Mouse (Mus musculus) C2C12 (cell line): Measurements from ENCODE around the gene Vangl2. TPM values are rescaled to one million over a fixed set of nuclear protein-coding genes. Genes with fewer than 3 reads are reported as not detected.

Source experiments
- H3K27me3 ChIP-seq: one replicate; pipeline ENCODE4 v1.6.1; 2011; ENCODE audit not compliant: control insufficient read depth, insufficient read depth, insufficient read length
- H3K36me3 ChIP-seq: one replicate; pipeline ENCODE4 v1.6.1; 2011; ENCODE audit not compliant: control insufficient read depth, insufficient read depth
- H3K4me3 ChIP-seq: one replicate; pipeline ENCODE4 v1.5.1; 2011; ENCODE audit warnings: mild to moderate bottlenecking, control low read depth; ENCODE audit not compliant: poor library complexity, insufficient read depth, severe bottlenecking
- H3K79me2 ChIP-seq: one replicate; pipeline ENCODE4 v1.6.1; 2011; ENCODE audit not compliant: control insufficient read depth, insufficient read depth
- H3K79me3 ChIP-seq: one replicate; pipeline ENCODE4 v1.6.1; 2011; ENCODE audit warnings: low read depth, control low read depth
- H3ac ChIP-seq: one replicate; pipeline ENCODE3; 2011; ENCODE audit warnings: low read depth; ENCODE audit not compliant: control insufficient read depth, insufficient read length
- CEBPB ChIP-seq: IDR thresholded peaks from one replicate; pipeline ENCODE4 v1.6.1; 2011; ENCODE audit warnings: low read depth, mild to moderate bottlenecking, control low read depth, moderate library complexity
- CTCF ChIP-seq: IDR thresholded peaks from one replicate; pipeline ENCODE4 v1.5.1; 2011; ENCODE audit not compliant: control insufficient read depth, insufficient read depth, insufficient read length
- FOSL1 ChIP-seq: IDR thresholded peaks from one replicate; pipeline ENCODE4 v1.8.0; 2011; ENCODE audit warnings: mild to moderate bottlenecking, low read length; ENCODE audit not compliant: poor library complexity, insufficient read depth, severe bottlenecking
- MAX ChIP-seq: IDR thresholded peaks from one replicate; pipeline ENCODE4 v1.6.1; 2011; ENCODE audit warnings: mild to moderate bottlenecking, control low read depth
- MYOD1 ChIP-seq: IDR thresholded peaks from one replicate; pipeline ENCODE4 v1.6.1; 2011; ENCODE audit warnings: low read depth; ENCODE audit not compliant: control insufficient read depth, insufficient read length
- MYOG ChIP-seq: IDR thresholded peaks from one replicate; pipeline ENCODE4 v1.6.1; 2011; ENCODE audit not compliant: control insufficient read depth, insufficient read length; ENCODE audit errors: extremely low read depth
- USF1 ChIP-seq: IDR thresholded peaks from one replicate; pipeline ENCODE4 v1.6.1; 2011; ENCODE audit warnings: low read depth, mild to moderate bottlenecking, control low read depth, moderate library complexity
- polyA plus RNA-seq: library from polyadenylated mRNA; unstranded; fragments of >200 nt; fragmentation: generic; extraction: Trizol; gene quantifications from one replicate; pipeline ENCODE4 v1.2.1, GENCODE M21; 2012; ENCODE audit warnings: missing spikeins

Gene Vangl2
- polyA plus RNA-seq, 1 experiment, result 5.7 TPM

GRCm38 (mm10) chr1:172064613-172065141, 36.4 kb upstream of the Vangl2 start:
- Histone ChIP-seq H3K36me3 (peaks cover 36% of the 10 kb centered on the region), H3ac (no peak overlapping the region)
- TF ChIP-seq USF1 (no peak), FOSL1 (no peak)

GRCm38 (mm10) chr1:172063291-172064023, 35.2 kb upstream of the Vangl2 start:
- H3K4me3 ChIP-seq, result no peak overlapping the region
- H3ac ChIP-seq, result no peak overlapping the region
- H3K79me3 ChIP-seq, result no peaks in the 10 kb centered on the region
- H3K27me3 ChIP-seq, result no peaks in the 10 kb centered on the region
- peaks cover 25% of the 10 kb centered on the region for H3K36me3 ChIP-seq
- no peaks in the 10 kb centered on the region for H3K79me2 ChIP-seq
- TF ChIP-seq MYOG (no peak), MYOD1 (no peak), USF1 (no peak), CTCF (no peak), FOSL1 (no peak), CEBPB (no peak), MAX (no peak)

More at GRCm38 (mm10) chr1:172064613-172065141, 36.4 kb upstream of the Vangl2 start:
- Histone ChIP-seq H3K79me2 (no peaks in the 10 kb centered on the region), H3K4me3 (no peak overlapping the region), H3K27me3 (no peaks in the 10 kb centered on the region), H3K79me3 (no peaks in the 10 kb centered on the region)

GRCm38 (mm10) chr1:172062101-172062500, 33.9 kb upstream of the Vangl2 start:
- Histone ChIP-seq H3K79me2 (no peaks in the 10 kb centered on the region), H3K36me3 (peaks cover 13% of the 10 kb centered on the region), H3K27me3 (no peaks in the 10 kb centered on the region), H3ac (no peak overlapping the region), H3K79me3 (no peaks in the 10 kb centered on the region), H3K4me3 (no peak overlapping the region)
- TF ChIP-seq USF1 (no peak), MAX (no peak), FOSL1 (no peak), CEBPB (no peak), CTCF (no peak), MYOD1 (no peak), MYOG (no peak)

GRCm38 (mm10) chr1:172061217-172061616, 33.0 kb upstream of the Vangl2 start:
- H3K27me3 ChIP-seq, result no peaks in the 10 kb centered on the region
- H3K79me3 ChIP-seq, result no peaks in the 10 kb centered on the region
- H3K4me3 ChIP-seq, result no peak overlapping the region
- H3ac ChIP-seq, result no peak overlapping the region
- no peak for TF ChIP-seq MYOD1
- no peak for TF ChIP-seq USF1
- TF ChIP-seq FOSL1, result no peak
- TF ChIP-seq MYOG, result no peak
- no peak for TF ChIP-seq MAX
- TF ChIP-seq CTCF, result no peak
- TF ChIP-seq CEBPB, result no peak
- H3K79me2 ChIP-seq, result no peaks in the 10 kb centered on the region
- H3K36me3 ChIP-seq, result peaks cover 8% of the 10 kb centered on the region

- H3ac ChIP-seq, result no peak overlapping the region
Observed at GRCm38 (mm10) chr1:172060659-172061058, 32.4 kb upstream of the Vangl2 start.

GRCm38 (mm10) chr1:172058874-172059273, 30.6 kb upstream of the Vangl2 start:
- no peaks in the 10 kb centered on the region for H3K36me3 ChIP-seq
- TF ChIP-seq MYOG, result no peak
- TF ChIP-seq MYOD1, result no peak
- TF ChIP-seq FOSL1, result no peak
- no peak for TF ChIP-seq USF1
- no peak for TF ChIP-seq MAX
- no peak for TF ChIP-seq CEBPB
- no peak for TF ChIP-seq CTCF
- no peaks in the 10 kb centered on the region for H3K79me3 ChIP-seq
- no peak overlapping the region for H3K4me3 ChIP-seq
- no peaks in the 10 kb centered on the region for H3K79me2 ChIP-seq
- H3ac ChIP-seq, result no peak overlapping the region
- H3K27me3 ChIP-seq, result no peaks in the 10 kb centered on the region

More at GRCm38 (mm10) chr1:172060659-172061058, 32.4 kb upstream of the Vangl2 start:
- no peaks in the 10 kb centered on the region for H3K79me3 ChIP-seq
- H3K79me2 ChIP-seq, result no peaks in the 10 kb centered on the region
- no peak overlapping the region for H3K4me3 ChIP-seq
- TF ChIP-seq USF1 (no peak), MYOG (no peak), FOSL1 (no peak), MAX (no peak), MYOD1 (no peak), CTCF (no peak), CEBPB (no peak)
- no peaks in the 10 kb centered on the region for H3K27me3 ChIP-seq
- peaks cover 2% of the 10 kb centered on the region for H3K36me3 ChIP-seq
